Mouse (Mus musculus) ES-E14 (cell line): ENCODE measurements around the gene Tmem104.

Source experiments
- CHD2 ChIP-seq: IDR thresholded peaks from 2 replicates; pipeline ENCODE4 v1.6.1; 2014; ENCODE audit warnings: mild to moderate bottlenecking, low read depth, low read length, inconsistent platforms
- HCFC1 ChIP-seq: IDR thresholded peaks from 2 replicates; pipeline ENCODE4 v1.6.1; 2012; ENCODE audit warnings: low read length, inconsistent platforms, borderline replicate concordance; ENCODE audit not compliant: insufficient read depth
- MAFK ChIP-seq: IDR thresholded peaks from 2 replicates; pipeline ENCODE4 v1.6.1; 2014; ENCODE audit warnings: mild to moderate bottlenecking, low read depth, low read length, inconsistent platforms; ENCODE audit not compliant: insufficient read depth
- ZC3H11A ChIP-seq: IDR thresholded peaks from 2 replicates; pipeline ENCODE4 v1.6.1; 2012; ENCODE audit warnings: low read depth, mild to moderate bottlenecking, inconsistent platforms, low read length, borderline replicate concordance
- ZNF384 ChIP-seq: IDR thresholded peaks from 2 replicates; pipeline ENCODE4 v1.6.1; 2012; ENCODE audit warnings: low read depth, low read length, inconsistent platforms

DNA sequence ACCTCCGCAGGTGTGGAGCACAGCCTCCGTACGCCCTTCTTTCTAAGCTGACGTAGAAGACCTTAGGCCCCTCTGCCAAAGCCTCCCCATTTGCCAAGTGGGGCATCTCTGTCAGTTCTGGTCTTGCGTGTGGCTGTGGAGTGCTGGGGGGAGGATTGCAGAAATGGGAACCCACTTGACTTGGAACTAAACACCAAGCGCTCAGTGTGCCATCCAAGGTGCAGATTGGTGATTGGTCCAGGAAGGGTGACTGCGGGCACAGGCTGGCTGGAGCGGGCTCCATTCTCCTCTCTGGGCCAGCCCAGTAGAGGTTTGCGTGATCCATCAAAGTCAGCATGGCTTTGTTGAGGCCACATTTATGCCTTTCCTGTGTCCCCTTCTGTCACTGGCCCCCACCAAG is 15.5 kb downstream of the Tmem104 start:
- TF ChIP-seq MAFK: no peak
- no peak for TF ChIP-seq ZC3H11A
- no peak for TF ChIP-seq ZNF384
- no peak for TF ChIP-seq CHD2
- TF ChIP-seq HCFC1: no peak
